Mouse (Mus musculus): ENCODE measurements around the gene Srbd1. TPM values are rescaled to one million over a fixed set of nuclear protein-coding genes. Genes with fewer than 3 reads are reported as not detected.

The Srbd1 gene
- polyA plus RNA-seq, 1 experiment from 2014 or later, result 16.8 TPM

GRCm38 (mm10) chr17:86132534-86132933, 12.4 kb downstream of the Srbd1 start:
- no peak for ATAC-seq (ENCODE audit: borderline replicate concordance, extremely low read depth, low FRiP score, low TSS enrichment)
- Histone ChIP-seq H3K9ac (no peak overlapping the region), H3K27ac (no peak overlapping the region), H3K4me2 (no peak overlapping the region), H3K27me3 (no peaks in the 10 kb centered on the region), H3K9me3 (no peaks in the 10 kb centered on the region), H3K4me1 (no peaks in the 10 kb centered on the region), H3K4me3 (no peak overlapping the region), H3K36me3 (peaks cover 50% of the 10 kb centered on the region)
- 58% methylated on average over 5 of the region's 5 CpGs for WGBS

- Histone ChIP-seq H3K36me3 (peaks cover 39% of the 10 kb centered on the region), H3K27ac (no peak overlapping the region), H3K4me2 (no peak overlapping the region), H3K9ac (no peak overlapping the region), H3K9me3 (no peaks in the 10 kb centered on the region), H3K4me3 (no peak overlapping the region), H3K27me3 (no peaks in the 10 kb centered on the region), H3K4me1 (no peaks in the 10 kb centered on the region)
- ATAC-seq (ENCODE audit: borderline replicate concordance, extremely low read depth, low FRiP score, low TSS enrichment), result no peak
- 96% methylated on average over 5 of the region's 5 CpGs for WGBS
Observed at GRCm38 (mm10) chr17:86128198-86128597, 16.8 kb downstream of the Srbd1 start.

GRCm38 (mm10) chr17:86125908-86126307, 19.1 kb downstream of the Srbd1 start:
- no peak overlapping the region for H3K4me3 ChIP-seq
- 79% methylated on average over 5 of the region's 5 CpGs for WGBS
- ATAC-seq (ENCODE audit: borderline replicate concordance, extremely low read depth, low FRiP score, low TSS enrichment), result no peak

GRCm38 (mm10) chr17:86123146-86123545, 21.8 kb downstream of the Srbd1 start:
- no peaks in the 10 kb centered on the region for H3K4me1 ChIP-seq
- no peak overlapping the region for H3K9ac ChIP-seq
- peaks cover 32% of the 10 kb centered on the region for H3K36me3 ChIP-seq
- no peaks in the 10 kb centered on the region for H3K9me3 ChIP-seq
- H3K4me3 ChIP-seq, result no peak overlapping the region
- ATAC-seq (ENCODE audit: borderline replicate concordance, extremely low read depth, low FRiP score, low TSS enrichment), result no peak
- H3K4me2 ChIP-seq, result no peak overlapping the region
- WGBS, result 88% methylated on average over 3 of the region's 3 CpGs
- no peak overlapping the region for H3K27ac ChIP-seq
- H3K27me3 ChIP-seq, result no peaks in the 10 kb centered on the region

More at GRCm38 (mm10) chr17:86125908-86126307, 19.1 kb downstream of the Srbd1 start:
- Histone ChIP-seq H3K9ac (no peak overlapping the region), H3K4me2 (no peak overlapping the region), H3K27ac (no peak overlapping the region), H3K36me3 (peaks cover 44% of the 10 kb centered on the region), H3K4me1 (no peaks in the 10 kb centered on the region), H3K9me3 (no peaks in the 10 kb centered on the region), H3K27me3 (no peaks in the 10 kb centered on the region)

- no peaks in the 10 kb centered on the region for H3K9me3 ChIP-seq
- H3K9ac ChIP-seq, result no peak overlapping the region
- H3K27ac ChIP-seq, result no peak overlapping the region
- no peak overlapping the region for H3K4me3 ChIP-seq
- H3K4me1 ChIP-seq, result no peaks in the 10 kb centered on the region
- no peak overlapping the region for H3K4me2 ChIP-seq
- H3K27me3 ChIP-seq, result no peaks in the 10 kb centered on the region
- ATAC-seq (ENCODE audit: borderline replicate concordance, extremely low read depth, low FRiP score, low TSS enrichment), result no peak
- 73% methylated on average over 2 of the region's 2 CpGs for WGBS
- peaks cover 8% of the 10 kb centered on the region for H3K36me3 ChIP-seq
Observed at GRCm38 (mm10) chr17:86096875-86097274, 48.1 kb downstream of the Srbd1 start.

GRCm38 (mm10) chr17:86093124-86093523, 51.9 kb downstream of the Srbd1 start:
- peaks cover 8% of the 10 kb centered on the region for H3K36me3 ChIP-seq
- no peak overlapping the region for H3K27ac ChIP-seq
- no peak overlapping the region for H3K4me3 ChIP-seq
- no peaks in the 10 kb centered on the region for H3K27me3 ChIP-seq
- WGBS, result 80% methylated on average over 1 of the region's 1 CpGs
- ATAC-seq (ENCODE audit: borderline replicate concordance, extremely low read depth, low FRiP score, low TSS enrichment), result no peak
- H3K9me3 ChIP-seq, result no peaks in the 10 kb centered on the region
- no peaks in the 10 kb centered on the region for H3K4me1 ChIP-seq
- no peak overlapping the region for H3K9ac ChIP-seq
- no peak overlapping the region for H3K4me2 ChIP-seq

- H3K9ac ChIP-seq, result no peak overlapping the region
- no peak for ATAC-seq (ENCODE audit: borderline replicate concordance, extremely low read depth, low FRiP score, low TSS enrichment)
- no peaks in the 10 kb centered on the region for H3K9me3 ChIP-seq
- H3K4me1 ChIP-seq, result no peaks in the 10 kb centered on the region
- H3K4me3 ChIP-seq, result no peak overlapping the region
- H3K27ac ChIP-seq, result no peak overlapping the region
- H3K27me3 ChIP-seq, result no peaks in the 10 kb centered on the region
- H3K4me2 ChIP-seq, result no peak overlapping the region
- peaks cover 5% of the 10 kb centered on the region; the same call in 1 of the 2 replicates for H3K36me3 ChIP-seq
- 43% methylated on average over 1 of the region's 1 CpGs for WGBS
Observed at GRCm38 (mm10) chr17:86091631-86092030, 53.3 kb downstream of the Srbd1 start.

- Histone ChIP-seq H3K36me3 (no peaks in the 10 kb centered on the region), H3K9me3 (no peaks in the 10 kb centered on the region), H3K4me2 (no peak overlapping the region), H3K27me3 (no peaks in the 10 kb centered on the region), H3K4me1 (no peaks in the 10 kb centered on the region), H3K9ac (no peak overlapping the region), H3K27ac (no peak overlapping the region), H3K4me3 (no peak overlapping the region)
- no peak for ATAC-seq (ENCODE audit: borderline replicate concordance, extremely low read depth, low FRiP score, low TSS enrichment)
- 56% methylated on average over 9 of the region's 9 CpGs for WGBS
Observed at GRCm38 (mm10) chr17:86089893-86090588, 54.9 kb downstream of the Srbd1 start.

- no peaks in the 10 kb centered on the region for H3K4me1 ChIP-seq
- no peak overlapping the region for H3K9ac ChIP-seq
- WGBS, result 86% methylated on average over 9 of the region's 9 CpGs
- H3K4me3 ChIP-seq, result no peak overlapping the region
- H3K27me3 ChIP-seq, result no peaks in the 10 kb centered on the region
- no peak overlapping the region for H3K27ac ChIP-seq
- H3K36me3 ChIP-seq, result no peaks in the 10 kb centered on the region
- H3K4me2 ChIP-seq, result no peak overlapping the region
- no peaks in the 10 kb centered on the region for H3K9me3 ChIP-seq
- no peak for ATAC-seq (ENCODE audit: borderline replicate concordance, extremely low read depth, low FRiP score, low TSS enrichment)
Observed at GRCm38 (mm10) chr17:86087922-86088321, 57.1 kb downstream of the Srbd1 start.

- no peak overlapping the region for H3K4me2 ChIP-seq
- no peak overlapping the region for H3K4me3 ChIP-seq
- H3K27me3 ChIP-seq, result no peaks in the 10 kb centered on the region
- no peak for ATAC-seq (ENCODE audit: borderline replicate concordance, extremely low read depth, low FRiP score, low TSS enrichment)
- H3K4me1 ChIP-seq, result no peaks in the 10 kb centered on the region
- WGBS, result 59% methylated on average over 4 of the region's 4 CpGs
- no peak overlapping the region for H3K9ac ChIP-seq
- no peak overlapping the region for H3K27ac ChIP-seq
- no peaks in the 10 kb centered on the region for H3K36me3 ChIP-seq
- H3K9me3 ChIP-seq, result no peaks in the 10 kb centered on the region
Observed at GRCm38 (mm10) chr17:86086191-86086590, 58.8 kb downstream of the Srbd1 start.

GRCm38 (mm10) chr17:86083207-86083606, 61.8 kb downstream of the Srbd1 start:
- WGBS, result 44% methylated on average over 7 of the region's 7 CpGs

GRCm38 (mm10) chr17:86078060-86078459, 66.9 kb downstream of the Srbd1 start:
- Histone ChIP-seq H3K4me2 (no peak overlapping the region), H3K4me3 (no peak overlapping the region), H3K9ac (no peak overlapping the region), H3K4me1 (no peaks in the 10 kb centered on the region), H3K27me3 (no peaks in the 10 kb centered on the region), H3K36me3 (no peaks in the 10 kb centered on the region), H3K27ac (no peak overlapping the region), H3K9me3 (no peaks in the 10 kb centered on the region)
- 75% methylated on average over 11 of the region's 11 CpGs for WGBS
- no peak for ATAC-seq (ENCODE audit: borderline replicate concordance, extremely low read depth, low FRiP score, low TSS enrichment)

More at GRCm38 (mm10) chr17:86083207-86083606, 61.8 kb downstream of the Srbd1 start:
- no peak for ATAC-seq (ENCODE audit: borderline replicate concordance, extremely low read depth, low FRiP score, low TSS enrichment)
- Histone ChIP-seq H3K36me3 (no peaks in the 10 kb centered on the region), H3K27ac (no peak overlapping the region), H3K9ac (no peak overlapping the region), H3K4me3 (no peak overlapping the region), H3K9me3 (no peaks in the 10 kb centered on the region), H3K27me3 (no peaks in the 10 kb centered on the region), H3K4me1 (no peaks in the 10 kb centered on the region), H3K4me2 (no peak overlapping the region)

Measured in lung, embryonic 15.5 days (tissue).